Mouse (Mus musculus): ENCODE results near the gene Mast4.

Gene Mast4

GRCm38 (mm10) chr13:102698335-102698734 lies 636.0 kb downstream of the Mast4 start:
- DNase-seq (ENCODE audit: low spot score in 2 of 2): no peak

- no peak for DNase-seq (ENCODE audit: low spot score in 2 of 2)
Measured at GRCm38 (mm10) chr13:102695121-102695905, 639.0 kb downstream of the Mast4 start.

- DNase-seq (ENCODE audit: low spot score in 2 of 2): no peak
Measured at GRCm38 (mm10) chr13:102694154-102694553, 640.1 kb downstream of the Mast4 start.

GRCm38 (mm10) chr13:102693341-102693801 lies 640.9 kb downstream of the Mast4 start, which contains the start of gene Cd180:
TSS of gene Cd180 (plus strand) at chr13:102693558.
- no peak for DNase-seq (ENCODE audit: low spot score in 2 of 2)

- DNase-seq (ENCODE audit: low spot score in 2 of 2): no peak
Measured at GRCm38 (mm10) chr13:102691408-102692150, 642.7 kb downstream of the Mast4 start.

- DNase-seq (ENCODE audit: low spot score in 2 of 2): no peak
Measured at GRCm38 (mm10) chr13:102690184-102690583, 644.1 kb downstream of the Mast4 start.

- DNase-seq (ENCODE audit: low spot score in 2 of 2): no peak
Measured at GRCm38 (mm10) chr13:102689201-102690090, 644.9 kb downstream of the Mast4 start.

GRCm38 (mm10) chr13:102688121-102688520 lies 646.2 kb downstream of the Mast4 start:
- DNase-seq (ENCODE audit: low spot score in 2 of 2): no peak

- no peak for DNase-seq (ENCODE audit: low spot score in 2 of 2)
Measured at GRCm38 (mm10) chr13:102684890-102685289, 649.4 kb downstream of the Mast4 start.
